Mouse (Mus musculus) lung, embryonic 15.5 days (tissue): ENCODE measurements around the gene Was. TPM values are rescaled to one million over a fixed set of nuclear protein-coding genes. Genes with fewer than 3 reads are reported as not detected.
"Not testable (repeated sequence)": the region's sequence is repeated elsewhere in the genome, so short reads cannot be mapped to it uniquely, and the experiment has no call there.

Source experiments
- ATAC-seq: fragments of 200-750 bp; cut with Nextera tagmentation; 2 replicates; pipeline ENCODE4 v1.8.0; 2017; ENCODE audit warnings: moderate number of reproducible peaks, borderline replicate concordance; ENCODE audit not compliant: low FRiP score, low TSS enrichment; ENCODE audit errors: extremely low read depth
- H3K27ac ChIP-seq: fragments of 300-500 bp; sonication (generic); 2 replicates; pipeline ENCODE4 v1.5.1; 2015; ENCODE audit warnings: moderate library complexity, mild to moderate bottlenecking, inconsistent platforms
- H3K27me3 ChIP-seq: fragments of 300-500 bp; sonication (generic); 2 replicates; pipeline ENCODE4 v1.6.1; 2015; ENCODE audit warnings: inconsistent platforms
- H3K36me3 ChIP-seq: fragments of 300-500 bp; sonication (generic); 2 replicates; pipeline ENCODE4 v1.6.1; 2015; ENCODE audit warnings: inconsistent platforms
- H3K4me1 ChIP-seq: fragments of 300-500 bp; sonication (generic); 2 replicates; pipeline ENCODE4 v1.6.1; 2015; ENCODE audit warnings: inconsistent platforms
- H3K4me2 ChIP-seq: fragments of 300-500 bp; sonication (generic); 2 replicates; pipeline ENCODE4 v1.6.1; 2015; ENCODE audit warnings: inconsistent platforms, mild to moderate bottlenecking, moderate library complexity
- H3K4me3 ChIP-seq: fragments of 300-500 bp; sonication (generic); 2 replicates; pipeline ENCODE4 v1.5.1; 2015; ENCODE audit warnings: mild to moderate bottlenecking, inconsistent platforms
- H3K9ac ChIP-seq: fragments of 300-500 bp; sonication (generic); 2 replicates; pipeline ENCODE4 v1.6.1; 2015; ENCODE audit warnings: inconsistent platforms
- H3K9me3 ChIP-seq: fragments of 300-500 bp; sonication (generic); 2 replicates; pipeline ENCODE4 v1.6.1; 2016; ENCODE audit warnings: inconsistent platforms
- WGBS: fragments of 180-500 bp; shearing (Covaris S2); methylation state at CpG from one replicate; pipeline ENCODE4 v1.1.7; 2015; 5-methylcytosine and 5-hydroxymethylcytosine counted together
- polyA plus RNA-seq: library from polyadenylated mRNA; unstranded; fragments of >200 nt; fragmentation: Nextera tagmentation; extraction: Ambion mirVana; gene quantifications from 2 replicates; pipeline ENCODE4 v1.2.1, GENCODE M21; 2015

Gene Was
- polyA plus RNA-seq, 1 experiment from 2014 or later, result 0.62 TPM

DNA sequence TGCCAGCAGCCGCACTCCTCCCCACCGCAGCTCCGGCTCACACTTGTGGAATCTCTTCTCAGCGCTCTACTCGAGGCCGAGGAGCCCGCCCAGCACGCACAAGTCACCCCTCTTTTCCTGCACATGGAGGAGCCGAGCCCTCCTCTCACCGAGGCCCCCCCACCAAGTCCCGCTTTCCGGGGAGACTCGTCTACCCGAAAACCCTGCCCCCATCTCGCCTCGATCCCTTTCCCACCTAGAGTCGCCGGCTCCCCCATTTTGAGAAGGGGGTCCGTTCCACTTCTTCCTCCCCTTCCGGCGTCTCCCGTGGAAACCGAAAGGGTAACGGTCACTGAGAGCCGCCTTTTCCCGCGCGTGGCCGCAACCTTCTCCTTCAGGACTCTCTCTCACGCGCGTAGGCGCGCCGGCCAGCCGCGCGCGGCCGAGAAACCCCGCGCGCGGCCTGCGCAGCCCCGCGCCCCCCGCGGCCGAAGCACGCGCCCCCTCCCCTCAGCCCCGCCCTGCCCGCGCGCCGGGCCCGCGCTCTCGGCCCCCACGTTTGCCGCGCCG, 16.3 kb downstream of the Was start:
- H3K27me3 ChIP-seq, result no peaks in the 10 kb centered on the region
- no peaks in the 10 kb centered on the region for H3K9me3 ChIP-seq
- H3K9ac ChIP-seq, result peak overlapping the region; percentile 60
- peak overlapping the region; percentile 94 for H3K27ac ChIP-seq
- WGBS, result 17% methylated on average over 45 of the region's 64 CpGs
- H3K4me3 ChIP-seq, result peak overlapping the region; percentile 63
- peak overlapping the region; percentile 49 for H3K4me2 ChIP-seq
- H3K4me1 ChIP-seq, result 0 out of 2 replicates have a peak, but pooled peaks cover 4% of the 10 kb centered on the region
- no peak; the same call in 1 of the 2 replicates for ATAC-seq
- peaks cover 21% of the 10 kb centered on the region; the same call in 1 of the 2 replicates for H3K36me3 ChIP-seq

DNA sequence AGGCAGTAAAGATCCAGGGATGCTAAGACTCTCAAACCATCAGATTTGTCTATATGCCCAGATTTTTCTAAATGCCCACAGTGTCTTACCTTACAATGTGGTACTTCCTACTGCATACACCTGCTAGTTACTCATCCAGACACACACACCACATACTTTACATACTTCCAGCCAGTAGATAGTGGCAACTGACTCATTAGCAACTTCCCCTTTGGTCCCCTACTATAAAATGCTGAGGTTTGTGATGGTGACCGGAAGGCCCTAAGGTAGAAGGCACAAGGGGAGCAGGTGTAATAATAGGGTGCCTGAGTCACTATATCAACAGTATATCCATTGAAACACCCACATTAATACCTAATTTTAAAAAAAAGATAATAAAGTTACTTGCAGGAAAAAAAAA, 21.1 kb downstream of the Was start:
- Histone ChIP-seq H3K4me2 (no peak overlapping the region), H3K9me3 (no peaks in the 10 kb centered on the region), H3K27me3 (no peaks in the 10 kb centered on the region), H3K4me3 (no peak overlapping the region), H3K9ac (no peak overlapping the region), H3K36me3 (peaks cover 32% of the 10 kb centered on the region), H3K4me1 (0 out of 2 replicates have a peak, but pooled peaks cover 4% of the 10 kb centered on the region), H3K27ac (no peak overlapping the region)
- ATAC-seq, result no peak
- WGBS, result 100% methylated on average over 1 of the region's 1 CpGs

DNA sequence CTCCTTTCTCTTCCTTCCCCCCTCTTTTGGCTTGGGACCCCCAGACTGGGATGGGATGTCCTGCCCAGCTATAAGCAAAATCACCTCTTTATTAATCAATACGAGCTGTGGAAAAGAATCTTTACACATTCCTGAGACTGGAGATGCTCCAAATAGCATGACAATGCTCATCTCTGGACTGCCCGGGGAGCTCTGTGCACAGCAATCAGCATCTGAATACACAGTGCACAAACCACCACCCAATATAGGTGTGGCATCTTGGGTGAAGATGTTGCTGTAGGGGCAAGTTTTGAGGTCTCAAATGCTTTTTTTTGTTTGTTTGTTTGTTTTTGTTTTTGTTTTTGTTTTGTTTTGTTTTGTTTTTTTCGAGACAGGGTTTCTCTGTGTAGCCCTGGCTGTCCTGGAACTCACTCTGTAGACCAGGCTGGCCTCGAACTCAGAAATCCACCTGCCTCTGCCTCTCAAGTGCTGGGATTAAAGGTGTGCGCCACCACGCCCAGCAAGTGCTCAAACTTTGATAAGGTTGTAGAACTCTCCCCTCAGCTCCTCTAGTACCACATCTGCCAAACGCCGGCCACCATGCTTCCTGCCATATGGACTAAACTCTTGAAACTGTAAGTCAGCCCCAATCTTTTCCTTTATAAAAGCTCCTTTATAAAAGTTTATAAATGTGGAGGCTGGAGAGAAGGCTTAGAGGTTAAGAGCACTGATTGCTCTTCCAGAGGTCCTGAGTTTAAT, 39.1 kb downstream of the Was start:
- H3K36me3 ChIP-seq, H3K27me3 ChIP-seq, H3K4me3 ChIP-seq, H3K4me2 ChIP-seq, H3K27ac ChIP-seq, ATAC-seq, H3K9ac ChIP-seq, H3K4me1 ChIP-seq, H3K9me3 ChIP-seq: not testable (repeated sequence)
- WGBS, result 79% methylated on average over 8 of the region's 8 CpGs

DNA sequence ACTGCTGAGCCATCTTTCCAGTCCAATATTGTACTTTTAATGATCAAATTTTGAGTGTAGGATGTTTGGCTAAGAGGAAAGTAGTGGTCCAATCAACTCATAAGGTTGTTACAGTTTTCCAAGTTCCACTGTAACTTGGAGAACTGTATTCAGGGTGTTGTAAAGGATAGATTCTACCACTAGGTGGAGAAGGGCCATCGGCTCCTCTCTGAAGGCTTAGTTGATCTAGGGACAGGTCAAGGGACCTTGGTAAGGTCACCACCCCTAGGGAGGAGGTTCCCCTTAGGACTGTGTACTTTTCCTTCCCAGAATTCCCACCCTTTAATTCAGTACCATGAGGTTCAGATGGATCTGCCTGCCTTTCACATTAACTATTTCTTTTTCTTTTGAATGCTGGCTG, 57.3 kb downstream of the Was start:
- Histone ChIP-seq H3K27ac (no peak overlapping the region), H3K4me2 (no peak overlapping the region), H3K36me3 (no peaks in the 10 kb centered on the region), H3K9ac (no peak overlapping the region), H3K4me3 (no peak overlapping the region), H3K9me3 (no peaks in the 10 kb centered on the region), H3K4me1 (no peaks in the 10 kb centered on the region), H3K27me3 (no peaks in the 10 kb centered on the region)
- WGBS, result 69% methylated on average over 1 of the region's 1 CpGs
- ATAC-seq, result no peak

Other genes starting within 250 kb of the Was start
- 42.2 and 46.6 TPM in 2 replicates for gene Otud5, start 249.1 kb downstream of the Was start, polyA plus RNA-seq
- 8.6 and 10.3 TPM in 2 replicates for gene Pim2, start 212.2 kb downstream of the Was start, polyA plus RNA-seq
- gene Slc35a2, start 206.5 kb downstream of the Was start, polyA plus RNA-seq, result 37.6 and 38.6 TPM in 2 replicates
- gene Pqbp1, start 191.2 kb downstream of the Was start, polyA plus RNA-seq, result 114 and 115 TPM in 2 replicates
- 155 TPM in 2 replicates for gene Timm17b, start 191.1 kb downstream of the Was start, polyA plus RNA-seq
- gene Gm10491, start 182.7 kb downstream of the Was start, polyA plus RNA-seq, result not detected in 2 replicates
- not detected in 2 replicates for gene Gm10490, start 181.0 kb downstream of the Was start, polyA plus RNA-seq
- gene Pcsk1n, start 170.7 kb downstream of the Was start, polyA plus RNA-seq, result 0.86 and 1.9 TPM in 2 replicates
- gene Eras, start 161.9 kb downstream of the Was start, polyA plus RNA-seq, result not detected in 2 replicates
- gene Hdac6, start 142.6 kb downstream of the Was start, polyA plus RNA-seq, result 24.1 and 26.8 TPM in 2 replicates
- 1.4 and 1.9 TPM in 2 replicates for gene Gata1, start 112.4 kb downstream of the Was start, polyA plus RNA-seq
- gene Glod5, start 72.0 kb downstream of the Was start, polyA plus RNA-seq, result not detected in 2 replicates
- gene Suv39h1, start 15.7 kb downstream of the Was start, polyA plus RNA-seq, result 67.2 and 68.0 TPM in 2 replicates
- 20.9 and 24.2 TPM in 2 replicates for gene Wdr13, start 42.4 kb upstream of the Was start, polyA plus RNA-seq
- gene Rbm3, start 55.4 kb upstream of the Was start, polyA plus RNA-seq, result 508 and 532 TPM in 2 replicates
- 12.8 and 14.8 TPM in 2 replicates for gene Tbc1d25, start 85.7 kb upstream of the Was start, polyA plus RNA-seq
- 33.8 and 41.1 TPM in 2 replicates for gene Ebp, start 103.0 kb upstream of the Was start, polyA plus RNA-seq
- 10.2 and 11.6 TPM in 2 replicates for gene Porcn, start 116.0 kb upstream of the Was start, polyA plus RNA-seq
- gene Ftsj1, start 161.9 kb upstream of the Was start, polyA plus RNA-seq, result 52.8 and 53.0 TPM in 2 replicates
- 90.1 and 98.9 TPM in 2 replicates for gene Slc38a5, start 180.6 kb upstream of the Was start, polyA plus RNA-seq
- gene Ssxb10, start 236.9 kb upstream of the Was start, polyA plus RNA-seq, result not detected in 2 replicates